Mouse (Mus musculus) intestine, embryonic 14.5 days (tissue): ENCODE measurements around the gene Anapc16. TPM values are rescaled to one million over a fixed set of nuclear protein-coding genes. Genes with fewer than 3 reads are reported as not detected.

Source experiments
- ATAC-seq: fragments of 200-750 bp; cut with Nextera tagmentation; replicated peaks from 2 replicates; pipeline ENCODE4 v1.8.0; 2017; ENCODE audit warnings: low read depth, moderate number of reproducible peaks, moderate TSS enrichment, moderate library complexity; ENCODE audit not compliant: low FRiP score, low TSS enrichment
- DNase-seq: peaks from one replicate; pipeline ENCODE4 v3.0.0-alpha.2; 2018; ENCODE audit warnings: low spot score
- H3K27ac ChIP-seq: fragments of 300-500 bp; sonication (generic); 2 replicates; pipeline ENCODE4 v1.5.1; 2014; ENCODE audit warnings: low read depth, mild to moderate bottlenecking, control low read depth
- H3K27me3 ChIP-seq: fragments of 300-500 bp; sonication (generic); replicated peaks from 2 replicates; pipeline ENCODE4 v1.6.1; 2014; ENCODE audit warnings: low read length, control low read depth; ENCODE audit not compliant: control insufficient read depth, insufficient read depth
- H3K36me3 ChIP-seq: fragments of 300-500 bp; sonication (generic); 2 replicates; pipeline ENCODE4 v1.6.1; 2014; ENCODE audit warnings: low read length, control low read depth; ENCODE audit not compliant: control insufficient read depth, insufficient read depth
- H3K4me1 ChIP-seq: fragments of 300-500 bp; sonication (generic); replicated peaks from 2 replicates; pipeline ENCODE4 v1.6.1; 2014; ENCODE audit warnings: low read length, control low read depth, mixed read lengths; ENCODE audit not compliant: control insufficient read depth, insufficient read depth
- H3K4me2 ChIP-seq: fragments of 300-500 bp; sonication (generic); 2 replicates; pipeline ENCODE4 v1.6.1; 2014; ENCODE audit warnings: low read length
- H3K4me3 ChIP-seq: fragments of 300-500 bp; sonication (generic); 2 replicates; pipeline ENCODE4 v1.5.1; 2014; ENCODE audit warnings: low read depth, low read length, control low read depth, mixed read lengths
- H3K9ac ChIP-seq: fragments of 300-500 bp; sonication (generic); 2 replicates; pipeline ENCODE4 v1.6.1; 2014; ENCODE audit warnings: mild to moderate bottlenecking, low read length
- H3K9me3 ChIP-seq: fragments of 300-500 bp; sonication (generic); 2 replicates; pipeline ENCODE4 v1.6.1; 2016; ENCODE audit warnings: low read length, control low read depth; ENCODE audit not compliant: control insufficient read depth
- WGBS: fragments of 180-500 bp; shearing (Covaris S2); extraction: QIAGEN DNeasy Blood & Tissue Kit; methylation state at CpG from one replicate; pipeline ENCODE4 v1.1.7; 2014; 5-methylcytosine and 5-hydroxymethylcytosine counted together
- polyA plus RNA-seq: library from polyadenylated mRNA; unstranded; fragments of >200 nt; fragmentation: Nextera tagmentation; extraction: Ambion mirVana; gene quantifications from 2 replicates; pipeline ENCODE4 v1.2.1, GENCODE M21; 2014

The Anapc16 gene
- polyA plus RNA-seq, 1 experiment from 2014 or later: 107 TPM

DNA sequence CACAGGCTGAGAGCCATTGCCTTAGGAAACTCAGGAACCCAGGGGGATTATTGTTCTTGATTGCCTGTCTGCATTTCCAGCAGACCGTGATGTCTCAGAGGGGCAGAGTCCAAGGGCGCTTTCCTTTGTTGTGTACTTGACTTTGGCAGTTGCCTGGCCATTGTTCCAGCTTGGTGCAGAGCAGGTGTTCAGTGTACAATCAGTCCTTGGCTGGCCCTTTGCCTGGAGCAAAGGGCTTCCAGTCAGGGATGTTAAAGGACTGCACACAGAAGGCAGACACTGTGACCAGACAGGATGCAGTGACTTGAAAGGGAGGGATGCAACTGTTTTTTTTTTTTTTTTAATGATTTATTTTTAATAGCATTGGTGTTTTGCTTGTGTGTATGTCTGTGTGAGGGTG lies 30.4 kb downstream of the Anapc16 start:
- H3K4me1 ChIP-seq: peaks cover 35% of the 10 kb centered on the region
- DNase-seq (no peak), ATAC-seq (no peak)
- 71% methylated on average over 2 of the region's 2 CpGs for WGBS
- H3K9me3 ChIP-seq: no peaks in the 10 kb centered on the region
- no peak overlapping the region for H3K9ac ChIP-seq
- no peak overlapping the region for H3K4me2 ChIP-seq
- H3K27ac ChIP-seq: no peak overlapping the region
- no peak overlapping the region for H3K4me3 ChIP-seq
- H3K27me3 ChIP-seq: no peaks in the 10 kb centered on the region
- H3K36me3 ChIP-seq: no peaks in the 10 kb centered on the region

DNA sequence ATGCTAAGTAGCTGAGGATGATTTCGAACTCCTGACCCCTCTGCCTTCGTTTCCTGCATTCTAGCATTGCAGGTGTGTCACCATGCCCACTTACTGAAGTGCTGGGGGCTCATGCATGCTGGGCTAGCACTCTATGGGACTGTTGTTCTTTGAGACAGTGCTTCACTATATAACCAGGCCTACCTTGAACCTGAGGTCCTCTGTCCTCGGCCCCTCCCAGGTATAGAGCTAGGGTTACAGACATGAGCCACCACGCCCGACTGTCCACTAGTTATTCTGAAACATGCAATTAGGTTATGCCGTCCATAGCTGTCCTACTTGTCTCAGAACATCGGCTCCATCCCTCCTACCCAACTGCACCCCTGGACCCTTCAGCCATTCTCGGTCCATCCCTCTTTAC lies 31.1 kb downstream of the Anapc16 start:
- peaks cover 35% of the 10 kb centered on the region for H3K4me1 ChIP-seq
- H3K4me3 ChIP-seq: no peak overlapping the region
- 89% methylated on average over 8 of the region's 8 CpGs for WGBS
- H3K9ac ChIP-seq: no peak overlapping the region
- DNase-seq (no peak), ATAC-seq (no peak)
- H3K4me2 ChIP-seq: no peak overlapping the region
- H3K27ac ChIP-seq: no peak overlapping the region
- 0 out of 2 replicates have a peak, but pooled peaks cover 2% of the 10 kb centered on the region for H3K9me3 ChIP-seq
- no peaks in the 10 kb centered on the region for H3K27me3 ChIP-seq
- no peaks in the 10 kb centered on the region for H3K36me3 ChIP-seq

DNA sequence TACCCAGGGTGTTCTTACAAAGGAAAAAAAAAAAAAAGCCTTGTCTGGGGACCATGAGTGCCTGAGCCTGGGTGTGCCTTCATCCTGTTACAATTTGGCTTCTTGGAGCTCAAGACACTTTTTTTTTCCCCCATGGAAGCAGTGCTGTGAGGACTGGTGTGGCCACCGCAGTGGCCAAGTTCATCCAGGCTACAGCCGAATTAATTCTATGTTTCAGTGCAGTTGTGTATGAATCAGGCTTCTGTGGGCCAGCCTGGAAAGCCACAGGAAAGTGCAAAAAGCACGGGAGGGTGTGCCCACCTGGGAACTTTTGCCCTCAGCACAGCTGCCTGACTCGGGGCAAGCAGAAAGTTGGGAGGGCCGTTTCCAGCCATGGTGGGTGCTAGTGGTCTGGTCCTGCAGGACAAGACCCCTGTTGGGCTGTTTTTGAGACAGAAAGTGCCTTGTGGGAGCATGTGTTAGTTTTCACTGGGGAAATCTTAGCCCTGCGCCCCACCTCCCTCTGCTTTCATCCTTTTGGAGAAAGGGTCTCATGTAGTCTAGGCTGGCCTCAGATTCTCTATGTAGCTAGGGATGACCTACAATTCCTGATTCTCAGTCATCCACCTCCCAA lies 32.4 kb downstream of the Anapc16 start:
- Histone ChIP-seq H3K4me1 (peaks cover 42% of the 10 kb centered on the region), H3K9ac (peak overlapping the region; percentile 71), H3K9me3 (0 out of 2 replicates have a peak, but pooled peaks cover 3% of the 10 kb centered on the region), H3K27me3 (no peaks in the 10 kb centered on the region), H3K4me3 (peak overlapping the region; percentile 45), H3K27ac (peak overlapping the region; percentile 79), H3K36me3 (no peaks in the 10 kb centered on the region), H3K4me2 (peak overlapping the region; percentile 85)
- WGBS: 26% methylated on average over 6 of the region's 6 CpGs
- ATAC-seq (no peak), DNase-seq (no peak)

DNA sequence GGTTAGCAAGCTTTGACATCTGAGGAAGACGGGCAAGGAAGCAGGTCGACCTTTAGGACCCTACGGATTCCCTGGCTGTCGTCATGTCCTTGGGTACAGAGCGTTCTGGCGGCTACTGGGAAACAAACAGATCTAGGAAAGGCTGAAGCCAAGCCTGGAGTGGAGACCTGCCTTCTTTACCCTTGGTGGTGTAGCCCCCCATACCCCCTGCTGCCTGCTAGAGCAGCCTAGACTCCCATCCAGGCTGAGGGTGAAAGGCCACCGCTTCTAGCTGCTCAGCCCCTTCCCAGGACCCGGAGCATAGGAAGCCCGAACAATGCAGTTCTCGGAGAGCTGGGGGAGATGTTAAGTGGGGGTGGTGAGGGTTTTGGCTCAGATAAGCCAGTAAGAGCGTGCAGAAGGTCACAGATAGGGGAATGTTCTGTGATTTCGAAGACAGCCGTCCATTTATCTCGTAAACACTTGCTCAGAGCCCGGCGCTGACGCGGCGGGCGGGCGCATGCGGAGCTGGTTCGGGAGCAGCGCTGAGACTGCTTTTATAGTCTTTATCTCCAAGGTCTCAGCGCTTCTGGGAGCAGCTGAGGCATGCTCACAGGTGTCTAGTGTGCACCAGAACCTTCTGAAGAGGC lies 33.0 kb downstream of the Anapc16 start:
- Histone ChIP-seq H3K4me3 (peak overlapping the region; percentile 45), H3K9ac (peak overlapping the region; percentile 71), H3K4me1 (peaks cover 47% of the 10 kb centered on the region), H3K4me2 (peak overlapping the region; percentile 85), H3K27me3 (no peaks in the 10 kb centered on the region), H3K9me3 (0 out of 2 replicates have a peak, but pooled peaks cover 3% of the 10 kb centered on the region), H3K27ac (peak overlapping the region; percentile 79), H3K36me3 (no peaks in the 10 kb centered on the region)
- ATAC-seq (peak; percentile 30; the same call in 1 of the 2 replicates), DNase-seq (peak; percentile 83)
- WGBS: under 1% methylated on average over 25 of the region's 25 CpGs

DNA sequence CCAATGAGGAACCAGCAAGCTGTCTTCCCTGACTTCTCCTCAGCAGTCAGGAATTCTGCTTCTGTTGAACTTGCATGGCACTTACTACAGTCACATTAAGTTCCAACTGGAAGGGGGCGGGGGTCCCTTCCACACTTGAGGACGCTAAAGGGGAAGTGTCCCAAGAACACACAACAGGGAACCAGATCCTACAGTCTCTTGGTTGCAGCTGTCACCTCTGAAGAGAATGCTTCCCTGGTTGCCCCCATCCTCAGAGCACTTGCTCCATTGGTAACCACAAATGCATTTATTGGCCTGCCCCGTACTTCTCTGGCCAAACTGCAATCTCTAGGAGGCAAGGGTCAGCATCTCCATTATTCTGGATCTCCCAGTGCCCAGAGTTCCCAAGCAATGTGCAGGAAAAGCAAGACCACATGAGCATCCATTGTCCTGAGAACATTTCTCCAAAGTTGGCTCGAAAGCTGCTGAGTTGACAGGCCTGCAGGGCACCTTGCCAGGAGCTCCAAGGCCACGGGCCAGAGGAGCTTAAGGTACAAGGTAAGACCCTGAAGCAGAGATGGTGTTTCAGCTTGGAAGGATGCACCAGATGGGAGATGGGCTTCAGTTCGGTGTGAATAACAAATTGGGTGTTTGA lies 35.5 kb downstream of the Anapc16 start:
- H3K4me3 ChIP-seq: no peak overlapping the region
- peaks cover 31% of the 10 kb centered on the region for H3K4me1 ChIP-seq
- ATAC-seq: no peak
- no peak overlapping the region for H3K4me2 ChIP-seq
- DNase-seq: no peak
- 81% methylated on average over 6 of the region's 6 CpGs for WGBS
- no peak overlapping the region for H3K27ac ChIP-seq
- no peaks in the 10 kb centered on the region for H3K36me3 ChIP-seq
- no peak overlapping the region for H3K9ac ChIP-seq
- no peaks in the 10 kb centered on the region for H3K27me3 ChIP-seq
- 0 out of 2 replicates have a peak, but pooled peaks cover 3% of the 10 kb centered on the region for H3K9me3 ChIP-seq

DNA sequence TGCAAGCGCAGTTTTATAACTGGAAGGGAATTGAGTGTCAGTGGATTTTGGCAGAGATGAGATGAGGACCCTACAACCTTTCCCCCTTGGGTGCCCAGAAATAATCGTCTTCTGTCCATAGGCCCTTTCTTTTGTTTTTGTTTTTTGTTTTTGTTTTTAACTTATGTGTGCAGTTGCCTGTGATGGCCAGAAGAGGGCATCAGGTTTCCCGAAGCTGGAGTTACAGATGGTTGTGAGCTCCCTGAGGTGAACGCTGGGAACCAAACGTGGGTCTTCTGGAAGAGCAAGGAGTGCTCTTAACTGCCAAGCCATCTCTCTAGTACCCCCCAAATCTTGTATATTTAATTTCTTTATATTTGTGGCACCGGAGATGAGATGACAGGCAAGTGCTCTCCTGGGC lies 36.2 kb downstream of the Anapc16 start:
- Histone ChIP-seq H3K9ac (no peak overlapping the region), H3K27me3 (no peaks in the 10 kb centered on the region), H3K4me1 (peaks cover 31% of the 10 kb centered on the region), H3K27ac (no peak overlapping the region), H3K4me2 (no peak overlapping the region), H3K36me3 (no peaks in the 10 kb centered on the region), H3K9me3 (0 out of 2 replicates have a peak, but pooled peaks cover 3% of the 10 kb centered on the region), H3K4me3 (no peak overlapping the region)
- no peak for ATAC-seq
- 91% methylated on average over 6 of the region's 6 CpGs for WGBS
- no peak for DNase-seq

DNA sequence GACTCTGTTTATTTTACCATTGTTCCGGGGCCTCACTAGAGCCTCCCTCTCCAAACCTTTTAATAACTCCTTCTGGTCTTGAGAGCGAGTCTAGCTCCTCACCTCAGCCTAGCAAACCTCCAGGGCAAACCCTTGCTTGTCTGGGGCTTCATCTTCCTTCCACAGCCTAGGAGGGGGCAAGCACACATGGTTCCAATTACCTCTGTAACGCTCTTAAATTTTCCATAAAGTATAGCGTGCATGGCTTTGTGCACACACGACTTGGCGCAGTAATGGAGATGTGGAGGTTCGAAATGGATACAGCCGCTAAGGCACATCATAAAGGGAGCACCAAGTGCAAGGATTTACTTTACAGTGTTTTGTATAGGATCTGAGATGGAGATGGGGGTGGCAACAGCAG lies 37.1 kb downstream of the Anapc16 start:
- no peak overlapping the region for H3K4me2 ChIP-seq
- DNase-seq (no peak), ATAC-seq (no peak)
- peak overlapping the region; percentile 80; the same call in 1 of the 2 replicates for H3K27ac ChIP-seq
- H3K36me3 ChIP-seq: no peaks in the 10 kb centered on the region
- H3K9me3 ChIP-seq: 0 out of 2 replicates have a peak, but pooled peaks cover 3% of the 10 kb centered on the region
- H3K4me1 ChIP-seq: peaks cover 27% of the 10 kb centered on the region
- H3K27me3 ChIP-seq: no peaks in the 10 kb centered on the region
- WGBS: 70% methylated on average over 8 of the region's 8 CpGs
- H3K9ac ChIP-seq: no peak overlapping the region
- no peak overlapping the region for H3K4me3 ChIP-seq

DNA sequence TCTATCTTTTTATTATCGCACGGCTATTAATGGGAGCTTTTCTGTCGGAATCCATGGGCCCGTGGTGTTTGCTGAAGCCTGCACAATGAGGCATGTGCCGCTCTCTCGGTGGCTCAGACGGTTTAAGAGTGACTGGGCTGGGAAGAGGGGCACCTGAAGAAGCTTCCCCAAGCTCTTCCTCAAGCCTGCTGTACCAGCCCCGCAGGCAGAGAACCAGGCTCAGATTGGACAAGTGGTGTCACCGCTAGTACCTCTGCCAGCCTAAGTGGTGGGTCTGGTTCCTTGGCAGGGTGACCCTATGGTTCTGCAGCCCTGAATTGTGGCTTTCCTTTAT lies 37.6 kb downstream of the Anapc16 start:
- Histone ChIP-seq H3K27me3 (no peaks in the 10 kb centered on the region), H3K9ac (peak overlapping the region; percentile 5; the same call in 1 of the 2 replicates), H3K4me3 (no peak overlapping the region), H3K4me1 (peaks cover 23% of the 10 kb centered on the region), H3K9me3 (0 out of 2 replicates have a peak, but pooled peaks cover 3% of the 10 kb centered on the region), H3K27ac (peak overlapping the region; percentile 80), H3K36me3 (no peaks in the 10 kb centered on the region), H3K4me2 (peak overlapping the region; percentile 40; the same call in 1 of the 2 replicates)
- ATAC-seq (no peak), DNase-seq (no peak)
- WGBS: 35% methylated on average over 9 of the region's 9 CpGs
